In genomic region chr3:79061426-79061825, GRCm38 (mm10) we compare ENCODE assay signal across 30 mouse cellular contexts.
DNase-seq lines count a peak whose midpoint lies in the region; ATAC-seq and TF ChIP-seq lines count a peak whose summit lies in the region.
"Had no signal": no experiment of that assay in that cellular context is flagged by ENCODE, and none has a peak within 500 bp of the region (broad histone marks: within the 10 kb centered on the region; RNA-seq: fewer than 3 reads in every experiment).

No protein-coding gene starts in this region.

- DNase-seq in forebrain, postnatal 0 days, result no peak
- no peak for DNase-seq in forebrain, embryonic 10.5 days (ENCODE audit: extremely low spot score, low spot score)
- DNase-seq in left cerebral cortex, adult 2 months (ENCODE audit: extremely low spot score in 1 of 2, low spot score in 2 of 2), result no peak
- DNase-seq in left cerebral cortex, postnatal 25 days (ENCODE audit: low spot score in 2 of 2), result no peak
- DNase-seq in liver, postnatal 0 days, result no peak
- no peak for DNase-seq in ovary, postnatal 36 days (ENCODE audit: low spot score)
- no peak for DNase-seq in lung, postnatal 4 days
- DNase-seq: adrenal gland, postnatal 25 days; cerebellum, adult 11-12 months; cerebellum, postnatal 14 days; heart, postnatal 36 days; kidney, adult 2 months; kidney, postnatal 36 days; lung, adult 18-20 months; retina, postnatal 1 day; right cerebral cortex, postnatal 14 days; thymus, postnatal 14 days had no signal

- WGBS in forebrain, postnatal 0 days, result 87% methylated on average over 6 of the region's 6 CpGs
- WGBS in forebrain, embryonic 10.5 days, result 88% methylated on average over 6 of the region's 6 CpGs
- WGBS in liver, embryonic 12.5 days (ENCODE audit: insufficient replicate concordance), result 36% methylated on average over 6 of the region's 6 CpGs
- 56% methylated on average over 6 of the region's 6 CpGs for WGBS in liver, postnatal 0 days (ENCODE audit: insufficient replicate concordance)

- no peaks in the 10 kb centered on the region for H3K27me3 ChIP-seq in forebrain, postnatal 0 days (ENCODE audit: insufficient read depth, low read length)
- no peaks in the 10 kb centered on the region for H3K27me3 ChIP-seq in forebrain, embryonic 10.5 days (ENCODE audit: poor library complexity, severe bottlenecking)
- no peaks in the 10 kb centered on the region for H3K27me3 ChIP-seq in liver, embryonic 12.5 days (replicated peaks)
- no peaks in the 10 kb centered on the region for H3K27me3 ChIP-seq in liver, postnatal 0 days (ENCODE audit: insufficient read depth, low read length)
- H3K27me3 ChIP-seq: CH12.LX; heart, embryonic 15.5 days; hindbrain, embryonic 12.5 days; intestine, embryonic 15.5 days; limb, embryonic 12.5 days; midbrain, embryonic 12.5 days; neural tube, embryonic 13.5 days; stomach, embryonic 15.5 days had no signal

- H3K9ac ChIP-seq in forebrain, postnatal 0 days, result no peak overlapping the region
- no peak overlapping the region for H3K9ac ChIP-seq in liver, embryonic 12.5 days
- no peak overlapping the region for H3K9ac ChIP-seq in liver, postnatal 0 days (replicated peaks)
- H3K9ac ChIP-seq: heart, embryonic 15.5 days; hindbrain, embryonic 12.5 days; intestine, embryonic 15.5 days; limb, embryonic 12.5 days; midbrain, embryonic 12.5 days; neural tube, embryonic 13.5 days; stomach, embryonic 15.5 days had no signal

- TF ChIP-seq CTCF in forebrain, postnatal 0 days (IDR thresholded peaks at IDR 0.05; ENCODE audit: low read depth), result no peak
- TF ChIP-seq CTCF in left cerebral cortex, adult 2 months (IDR thresholded peaks at IDR 0.05), result no peak
- TF ChIP-seq CTCF in liver, postnatal 0 days (IDR thresholded peaks at IDR 0.05; ENCODE audit: low read depth), result no peak

- intact Hi-C loops in left cerebral cortex, adult 2 months (cut with DNase I), result loop anchor here (10.0 kb wide), 1 partner anchor 107 kb away; no protein-coding TSS in a partner anchor
- intact Hi-C loops in left cerebral cortex, postnatal 25 days (cut with DNase I), result no loop called here

- peaks cover 24% of the 10 kb centered on the region for H3K36me3 ChIP-seq in forebrain, postnatal 0 days (ENCODE audit: insufficient read depth)
- H3K36me3 ChIP-seq in forebrain, embryonic 10.5 days (replicated peaks), result peaks cover 27% of the 10 kb centered on the region
- peaks cover 13% of the 10 kb centered on the region for H3K36me3 ChIP-seq in liver, embryonic 12.5 days
- H3K36me3 ChIP-seq in liver, postnatal 0 days (replicated peaks; ENCODE audit: insufficient read depth, low read length), result peaks cover 16% of the 10 kb centered on the region

- ATAC-seq in forebrain, postnatal 0 days, result 0 out of 2 replicates have a peak, but pooled peaks have one; percentile 29
- peak; percentile 51; the same call in 1 of the 2 replicates for ATAC-seq in liver, embryonic 12.5 days
- no peak for ATAC-seq in liver, postnatal 0 days
- ATAC-seq: forebrain, embryonic 14.5 days; hindbrain, postnatal 0 days; intestine, embryonic 15.5 days; lung, postnatal 0 days had no signal

- no peak overlapping the region for H3K4me2 ChIP-seq in forebrain, postnatal 0 days (ENCODE audit: low read depth)
- H3K4me2 ChIP-seq in liver, embryonic 12.5 days, result no peak overlapping the region
- no peak overlapping the region for H3K4me2 ChIP-seq in liver, postnatal 0 days (ENCODE audit: low read depth, low read length)
- H3K4me2 ChIP-seq: heart, embryonic 15.5 days; hindbrain, embryonic 12.5 days; intestine, embryonic 15.5 days; limb, embryonic 12.5 days; midbrain, embryonic 12.5 days; neural tube, embryonic 13.5 days; stomach, embryonic 15.5 days had no signal

- H3K9me3 ChIP-seq in forebrain, postnatal 0 days (ENCODE audit: low read length), result no peaks in the 10 kb centered on the region
- no peaks in the 10 kb centered on the region for H3K9me3 ChIP-seq in forebrain, embryonic 10.5 days
- no peaks in the 10 kb centered on the region for H3K9me3 ChIP-seq in liver, embryonic 12.5 days (replicated peaks)
- H3K9me3 ChIP-seq in liver, postnatal 0 days (ENCODE audit: low read length), result no peaks in the 10 kb centered on the region
- H3K9me3 ChIP-seq: heart, embryonic 10.5 days; heart, embryonic 15.5 days; hindbrain, embryonic 12.5 days; intestine, embryonic 15.5 days; limb, embryonic 12.5 days; midbrain, embryonic 12.5 days; neural tube, embryonic 13.5 days; stomach, embryonic 15.5 days had no signal

- H3K4me1 ChIP-seq in forebrain, postnatal 0 days (ENCODE audit: insufficient read depth), result no peaks in the 10 kb centered on the region
- H3K4me1 ChIP-seq in forebrain, embryonic 10.5 days, result no peaks in the 10 kb centered on the region
- no peaks in the 10 kb centered on the region for H3K4me1 ChIP-seq in liver, embryonic 12.5 days
- no peaks in the 10 kb centered on the region for H3K4me1 ChIP-seq in liver, postnatal 0 days (ENCODE audit: insufficient read depth)
- H3K4me1 ChIP-seq: heart, embryonic 15.5 days; hindbrain, embryonic 12.5 days; intestine, embryonic 15.5 days; limb, embryonic 12.5 days; midbrain, embryonic 12.5 days; neural tube, embryonic 13.5 days; stomach, embryonic 15.5 days had no signal

- H3K27ac ChIP-seq in forebrain, postnatal 0 days (ENCODE audit: low read depth, low read length), result no peak overlapping the region
- no peak overlapping the region for H3K27ac ChIP-seq in forebrain, embryonic 10.5 days
- H3K27ac ChIP-seq in left cerebral cortex, adult 2 months, result peak overlapping the region; percentile 26; the same call in 1 of the 2 replicates
- no peak overlapping the region for H3K27ac ChIP-seq in liver, embryonic 12.5 days
- no peak overlapping the region for H3K27ac ChIP-seq in liver, postnatal 0 days (ENCODE audit: low read depth)
- H3K27ac ChIP-seq: heart, embryonic 10.5 days; heart, embryonic 15.5 days; hindbrain, embryonic 12.5 days; hindbrain, postnatal 0 days; intestine, embryonic 15.5 days; limb, embryonic 12.5 days; midbrain, embryonic 12.5 days; neural tube, embryonic 13.5 days; stomach, embryonic 15.5 days had no signal

- peak; percentile 96 for TF ChIP-seq EP300 in liver, postnatal 0 days (IDR thresholded peaks at IDR 0.05; ENCODE audit: low read depth)

- no peak overlapping the region for H3K4me3 ChIP-seq in forebrain, postnatal 0 days (ENCODE audit: low read depth, low read length)
- no peak overlapping the region for H3K4me3 ChIP-seq in forebrain, embryonic 10.5 days
- no peak overlapping the region for H3K4me3 ChIP-seq in left cerebral cortex, adult 2 months
- no peak overlapping the region for H3K4me3 ChIP-seq in liver, embryonic 12.5 days
- H3K4me3 ChIP-seq in liver, postnatal 0 days (ENCODE audit: low read depth, low read length), result no peak overlapping the region
- H3K4me3 ChIP-seq: heart, embryonic 10.5 days; heart, embryonic 15.5 days; hindbrain, embryonic 12.5 days; intestine, embryonic 15.5 days; limb, embryonic 12.5 days; midbrain, embryonic 12.5 days; neural tube, embryonic 13.5 days; stomach, embryonic 15.5 days had no signal
